Mouse (Mus musculus): ENCODE data around the gene Trp53i13. TPM values are rescaled to one million over a fixed set of nuclear protein-coding genes. Genes with fewer than 3 reads are reported as not detected.

The Trp53i13 gene
- polyA plus RNA-seq, 1 experiment from 2014 or later: 12.0 TPM

DNA sequence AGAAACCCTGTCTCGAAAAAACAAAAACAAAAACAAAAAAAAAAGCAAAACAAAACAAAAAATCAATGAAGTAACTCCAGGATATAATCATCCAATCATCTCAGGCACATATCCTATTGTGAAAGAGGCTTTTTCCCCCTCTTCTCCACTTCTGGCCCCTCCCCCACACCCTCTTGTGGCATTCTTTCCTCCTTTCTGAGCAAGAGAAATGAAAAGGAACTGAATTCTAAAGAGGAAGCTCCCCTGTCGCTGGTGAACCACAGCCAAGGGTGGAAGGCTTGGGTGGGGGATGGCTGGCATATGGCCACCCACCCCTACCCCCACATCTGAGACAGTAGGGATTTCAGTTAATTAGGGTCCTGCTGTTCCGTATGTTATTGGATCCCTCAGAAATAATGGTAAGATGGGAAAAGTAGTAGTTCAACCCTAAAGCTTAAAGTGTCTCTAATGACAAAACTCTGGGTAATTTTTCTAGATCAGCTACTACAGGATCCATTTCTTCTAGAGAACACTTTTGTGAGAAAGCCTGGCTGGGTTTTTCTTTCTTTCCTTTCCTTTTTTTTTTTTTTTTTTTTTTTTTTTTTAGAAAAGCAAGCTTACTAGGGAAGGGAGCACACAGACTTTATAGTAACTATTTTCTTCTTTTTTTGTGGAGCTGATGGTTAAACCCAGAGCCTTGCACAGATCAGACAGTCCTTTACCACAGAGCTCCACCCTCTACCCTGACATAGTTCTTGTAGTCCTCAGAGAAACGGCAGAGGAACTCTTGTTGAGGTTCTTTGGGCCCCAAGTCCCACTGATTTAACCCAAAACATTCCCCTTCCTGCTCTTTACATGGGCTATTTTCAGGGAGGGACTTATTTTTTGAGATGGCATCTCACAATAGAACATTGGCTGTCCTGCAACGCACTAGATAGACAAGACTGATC lies 5.1 kb upstream of the Trp53i13 start:
- no peaks in the 10 kb centered on the region for H3K9me3 ChIP-seq (ENCODE audit: control insufficient read depth, low read length)

DNA sequence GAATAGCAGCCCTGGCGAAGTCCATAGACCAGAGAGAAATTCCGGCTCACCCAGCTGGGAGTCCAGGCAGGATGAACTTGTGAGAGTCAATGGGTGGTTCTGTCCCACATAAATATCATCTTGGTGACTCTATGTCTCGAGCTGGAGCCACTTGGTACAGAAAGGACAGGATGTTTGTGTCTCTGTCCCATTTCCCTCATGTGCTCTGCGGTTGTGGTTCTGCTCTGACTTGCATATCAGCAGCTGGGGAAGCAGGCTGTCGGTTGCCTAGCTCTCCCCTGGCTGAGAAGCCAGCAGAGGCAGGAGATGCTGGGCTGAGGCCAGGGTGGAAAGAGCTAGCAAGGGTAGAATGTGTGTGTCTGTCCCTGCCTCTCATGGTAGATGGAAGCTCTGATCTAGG lies 3.3 kb upstream of the Trp53i13 start, which contains the start of gene Gm10392:
Gene Gm10392, minus strand, starts transcription at position 156 of the 400 bp plus-strand sequence.
- 79% methylated on average over 5 of the region's 5 CpGs for WGBS
- H3K4me3 ChIP-seq (replicated peaks; ENCODE audit: low read depth, low read length): no peak within 1 kb of the TSS
- H3K9me3 ChIP-seq (ENCODE audit: control insufficient read depth, low read length): no peaks in the 10 kb centered on the region

More for the DNA sequence above, 5.1 kb upstream of the Trp53i13 start:
- Histone ChIP-seq H3K4me1 (ENCODE audit: control insufficient read depth, insufficient read depth, low read length) (peaks cover 7% of the 10 kb centered on the region; the same call in 1 of the 2 replicates), H3K4me2 (ENCODE audit: low read length) (no peak overlapping the region), H3K36me3 (ENCODE audit: control insufficient read depth, insufficient read depth, low read length) (no peaks in the 10 kb centered on the region), H3K27ac (replicated peaks; ENCODE audit: low read depth, low read length) (no peak overlapping the region), H3K4me3 (replicated peaks; ENCODE audit: low read depth, low read length) (no peak overlapping the region), H3K27me3 (ENCODE audit: control insufficient read depth, insufficient read depth, low read length) (peaks cover 16% of the 10 kb centered on the region; the same call in 1 of the 2 replicates), H3K9ac (replicated peaks; ENCODE audit: low read length) (no peak overlapping the region)
- ATAC-seq (ENCODE audit: low FRiP score, low TSS enrichment) (no peak), DNase-seq (peak; percentile 48)
- WGBS: 47% methylated on average over 5 of the region's 5 CpGs

DNA sequence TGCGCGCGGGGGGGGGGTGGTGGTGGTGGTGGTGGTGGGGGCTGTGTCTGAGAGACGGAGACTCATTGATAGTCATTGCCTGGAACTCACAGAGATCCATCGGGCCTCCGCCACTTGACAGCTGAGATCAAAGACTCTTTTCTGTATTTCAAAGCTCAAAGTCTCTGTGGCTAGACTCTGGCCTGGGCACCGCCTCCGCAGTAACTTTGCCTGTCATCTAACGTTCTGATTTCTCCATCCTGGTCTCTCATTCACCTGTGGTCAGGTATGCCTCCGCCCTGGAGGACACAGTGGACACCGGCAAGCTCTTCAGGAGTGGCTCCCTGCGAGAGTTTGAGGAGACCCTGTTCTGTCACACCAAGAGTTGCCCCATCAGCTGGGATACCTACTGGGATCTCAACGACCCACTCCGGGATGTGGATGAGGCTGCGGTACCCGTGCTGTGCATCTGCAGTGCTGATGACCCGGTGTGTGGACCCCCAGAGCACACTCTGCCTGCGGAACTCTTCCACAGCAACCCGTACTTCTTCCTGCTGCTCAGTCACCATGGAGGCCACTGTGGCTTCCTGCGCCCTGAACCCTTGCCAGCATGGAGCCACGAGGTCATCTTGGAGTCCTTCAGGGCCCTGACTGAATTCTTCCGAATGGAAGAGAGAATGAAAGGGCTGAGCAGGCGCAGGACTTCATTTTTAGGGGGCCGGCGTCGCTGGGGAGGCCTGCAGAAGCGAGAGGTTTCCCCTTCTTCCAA lies 2.4 kb upstream of the Trp53i13 start:
- WGBS: 80% methylated on average over 27 of the region's 27 CpGs
- Histone ChIP-seq H3K9ac (replicated peaks; ENCODE audit: low read length) (no peak overlapping the region), H3K36me3 (ENCODE audit: control insufficient read depth, insufficient read depth, low read length) (no peaks in the 10 kb centered on the region), H3K27ac (replicated peaks; ENCODE audit: low read depth, low read length) (no peak overlapping the region), H3K4me3 (replicated peaks; ENCODE audit: low read depth, low read length) (no peak overlapping the region), H3K27me3 (ENCODE audit: control insufficient read depth, insufficient read depth, low read length) (peaks cover 32% of the 10 kb centered on the region; the same call in 1 of the 2 replicates), H3K9me3 (ENCODE audit: control insufficient read depth, low read length) (no peaks in the 10 kb centered on the region), H3K4me1 (ENCODE audit: control insufficient read depth, insufficient read depth, low read length) (peaks cover 24% of the 10 kb centered on the region), H3K4me2 (ENCODE audit: low read length) (no peak overlapping the region)
- no peak for DNase-seq
- no peak for ATAC-seq (ENCODE audit: low FRiP score, low TSS enrichment)

More for the DNA sequence above, 3.3 kb upstream of the Trp53i13 start, which contains the start of gene Gm10392:
- Histone ChIP-seq H3K9ac (replicated peaks; ENCODE audit: low read length) (no peak within 1 kb of the TSS), H3K36me3 (ENCODE audit: control insufficient read depth, insufficient read depth, low read length) (no peaks in the 10 kb centered on the region), H3K27ac (replicated peaks; ENCODE audit: low read depth, low read length) (no peak within 1 kb of the TSS), H3K4me1 (ENCODE audit: control insufficient read depth, insufficient read depth, low read length) (peaks cover 24% of the 10 kb centered on the region), H3K4me2 (ENCODE audit: low read length) (no peak within 1 kb of the TSS), H3K27me3 (ENCODE audit: control insufficient read depth, insufficient read depth, low read length) (peaks cover 25% of the 10 kb centered on the region; the same call in 1 of the 2 replicates)
- ATAC-seq (ENCODE audit: low FRiP score, low TSS enrichment) (no peak), DNase-seq (no peak)

DNA sequence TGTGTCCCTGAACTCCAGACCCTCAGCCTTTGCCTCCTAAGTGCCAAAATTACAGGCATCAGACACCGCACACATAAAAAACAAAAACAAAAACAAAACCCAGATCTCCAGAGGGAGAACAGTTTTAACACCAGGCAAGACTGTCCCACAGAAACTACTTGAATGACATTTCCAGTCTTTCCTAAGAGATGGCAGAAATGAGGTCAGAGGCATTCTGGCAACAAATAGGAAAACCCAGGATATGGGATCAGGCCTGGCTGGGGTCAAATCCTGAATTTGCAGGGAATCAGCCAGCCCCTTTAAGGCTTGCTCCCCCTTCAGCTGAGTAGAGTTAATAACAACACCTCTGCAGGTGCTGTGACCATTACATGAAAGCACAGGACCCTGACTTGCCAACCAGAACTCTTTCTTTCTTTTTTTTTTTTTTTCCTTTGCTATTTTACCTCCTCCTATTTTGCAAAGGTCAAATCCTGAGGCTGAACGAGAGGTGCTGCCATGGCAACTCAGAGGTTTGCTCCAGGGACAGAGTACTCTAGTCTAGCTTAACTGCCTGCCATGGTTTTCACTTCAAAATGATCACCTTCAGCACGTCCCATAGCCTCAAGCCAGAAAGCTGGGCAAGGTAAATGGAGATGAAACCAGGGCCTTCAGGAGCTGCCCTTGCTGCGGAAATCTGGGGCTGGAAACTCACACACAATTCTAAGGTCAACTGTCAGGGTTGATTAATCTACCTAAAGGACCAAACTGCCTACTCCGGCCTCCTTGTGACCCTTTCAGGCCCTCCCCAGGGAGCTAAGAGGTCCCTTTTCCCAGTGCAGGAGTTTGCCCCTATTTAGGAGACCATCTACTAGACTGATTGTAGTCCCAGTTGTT lies 1.0 kb upstream of the Trp53i13 start:
- H3K27me3 ChIP-seq (ENCODE audit: control insufficient read depth, insufficient read depth, low read length): peaks cover 36% of the 10 kb centered on the region
- ATAC-seq (ENCODE audit: low FRiP score, low TSS enrichment) (no peak), DNase-seq (peak; percentile 25)
- 49% methylated on average over 5 of the region's 5 CpGs for WGBS
- no peak overlapping the region for H3K27ac ChIP-seq (replicated peaks; ENCODE audit: low read depth, low read length)
- peaks cover 30% of the 10 kb centered on the region for H3K4me1 ChIP-seq (ENCODE audit: control insufficient read depth, insufficient read depth, low read length)
- H3K4me2 ChIP-seq (ENCODE audit: low read length): 0 out of 2 replicates have a peak overlapping the region, but pooled peaks have one; percentile 98
- no peak overlapping the region for H3K9ac ChIP-seq (replicated peaks; ENCODE audit: low read length)
- H3K36me3 ChIP-seq (ENCODE audit: control insufficient read depth, insufficient read depth, low read length): no peaks in the 10 kb centered on the region
- no peaks in the 10 kb centered on the region for H3K9me3 ChIP-seq (ENCODE audit: control insufficient read depth, low read length)
- H3K4me3 ChIP-seq (replicated peaks; ENCODE audit: low read depth, low read length): no peak overlapping the region

DNA sequence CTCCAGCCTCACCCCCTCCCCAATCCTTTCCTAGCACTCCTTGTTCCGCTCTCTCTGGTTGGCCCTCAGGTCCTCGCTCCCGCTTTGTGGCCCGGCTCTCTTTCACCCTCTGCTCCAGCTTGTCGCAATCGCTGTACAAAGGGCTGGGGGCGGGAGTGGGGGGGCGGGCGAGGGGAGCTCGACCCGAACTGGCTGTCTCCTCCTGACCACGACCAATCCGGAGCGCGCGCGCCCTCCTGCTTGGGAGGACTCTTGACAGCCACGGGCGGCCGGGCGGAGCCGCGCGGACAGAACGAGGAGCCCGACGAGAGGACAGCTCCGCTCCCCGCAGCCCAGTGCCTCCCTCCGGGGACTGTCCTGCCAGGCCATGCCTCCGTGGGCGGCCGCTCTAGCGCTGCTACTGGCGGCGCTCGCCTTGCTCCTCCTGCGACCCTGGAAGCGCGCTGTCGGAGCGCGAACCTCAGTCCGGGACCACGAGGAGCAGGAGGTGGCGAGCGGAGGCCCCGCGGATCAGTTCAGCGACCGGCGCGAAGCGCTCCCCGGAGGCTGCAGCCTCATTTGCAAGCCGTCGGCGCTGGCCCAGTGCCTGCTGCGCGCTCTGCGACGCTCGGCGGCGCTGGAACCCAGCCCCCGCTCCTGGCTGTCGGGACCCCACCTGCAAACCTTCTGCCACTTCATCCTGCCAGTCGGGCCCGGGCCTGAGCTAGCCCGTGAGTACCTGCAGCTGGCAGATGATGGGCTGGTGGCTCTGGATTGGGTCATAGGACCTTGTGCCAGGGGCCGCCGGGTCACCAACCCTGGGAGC lies 746 bp downstream of the Trp53i13 start, which contains the start of gene Abhd15:
Gene Abhd15, plus strand, starts transcription at position 290 of the 805 bp plus-strand sequence.
- Histone ChIP-seq H3K27me3 (ENCODE audit: control insufficient read depth, insufficient read depth, low read length) (peaks cover 36% of the 10 kb centered on the region), H3K27ac (replicated peaks; ENCODE audit: low read depth, low read length) (0 out of 2 replicates have a peak within 1 kb of the TSS, but pooled peaks have one; percentile 41), H3K9me3 (ENCODE audit: control insufficient read depth, low read length) (no peaks in the 10 kb centered on the region), H3K9ac (replicated peaks; ENCODE audit: low read length) (peak within 1 kb of the TSS; percentile 46), H3K4me3 (replicated peaks; ENCODE audit: low read depth, low read length) (peak within 1 kb of the TSS; percentile 58), H3K4me2 (ENCODE audit: low read length) (peak within 1 kb of the TSS; percentile 98), H3K36me3 (ENCODE audit: control insufficient read depth, insufficient read depth, low read length) (no peaks in the 10 kb centered on the region), H3K4me1 (ENCODE audit: control insufficient read depth, insufficient read depth, low read length) (peaks cover 30% of the 10 kb centered on the region)
- ATAC-seq (ENCODE audit: low FRiP score, low TSS enrichment) (peak; percentile 44; the same call in 1 of the 2 replicates), DNase-seq (peak; percentile 79)
- WGBS: under 1% methylated on average over 62 of the region's 72 CpGs

DNA sequence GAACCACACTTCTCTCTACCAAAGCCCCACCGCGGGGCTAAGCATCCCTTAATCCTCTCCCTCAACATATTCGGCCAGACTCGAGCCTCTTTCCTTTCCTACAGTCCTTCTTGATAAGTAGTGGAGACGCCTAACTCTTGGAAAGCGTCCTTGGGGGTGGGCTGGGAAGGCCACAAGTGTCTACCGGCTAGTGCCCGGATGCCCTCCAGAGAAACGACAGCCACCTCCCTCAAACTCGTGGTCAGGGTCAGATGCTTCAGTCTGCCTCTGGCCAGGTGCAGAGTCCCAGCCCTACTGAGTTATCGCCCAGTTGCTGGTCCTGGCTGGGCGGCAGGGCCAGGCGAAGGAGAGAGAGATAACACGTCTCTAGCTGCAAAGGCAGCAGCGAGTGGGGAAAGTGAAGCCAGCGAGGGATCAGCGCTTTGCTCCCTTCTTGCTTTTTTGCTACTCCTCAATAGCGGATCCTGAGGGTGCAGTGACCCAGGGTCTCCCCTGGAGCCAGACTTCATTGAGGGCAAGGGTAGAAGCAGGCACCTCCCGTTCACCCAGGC lies 1.4 kb downstream of the Trp53i13 start:
- ATAC-seq (ENCODE audit: low FRiP score, low TSS enrichment): no peak; the same call in 1 of the 2 replicates
- Histone ChIP-seq H3K4me2 (ENCODE audit: low read length) (peak overlapping the region; percentile 98), H3K4me1 (ENCODE audit: control insufficient read depth, insufficient read depth, low read length) (peaks cover 30% of the 10 kb centered on the region), H3K9me3 (ENCODE audit: control insufficient read depth, low read length) (no peaks in the 10 kb centered on the region), H3K27ac (replicated peaks; ENCODE audit: low read depth, low read length) (no peak overlapping the region), H3K36me3 (ENCODE audit: control insufficient read depth, insufficient read depth, low read length) (no peaks in the 10 kb centered on the region), H3K27me3 (ENCODE audit: control insufficient read depth, insufficient read depth, low read length) (peaks cover 36% of the 10 kb centered on the region), H3K9ac (replicated peaks; ENCODE audit: low read length) (peak overlapping the region; percentile 46), H3K4me3 (replicated peaks; ENCODE audit: low read depth, low read length) (peak overlapping the region; percentile 58)
- no peak for DNase-seq
- WGBS: 9% methylated on average over 19 of the region's 19 CpGs

DNA sequence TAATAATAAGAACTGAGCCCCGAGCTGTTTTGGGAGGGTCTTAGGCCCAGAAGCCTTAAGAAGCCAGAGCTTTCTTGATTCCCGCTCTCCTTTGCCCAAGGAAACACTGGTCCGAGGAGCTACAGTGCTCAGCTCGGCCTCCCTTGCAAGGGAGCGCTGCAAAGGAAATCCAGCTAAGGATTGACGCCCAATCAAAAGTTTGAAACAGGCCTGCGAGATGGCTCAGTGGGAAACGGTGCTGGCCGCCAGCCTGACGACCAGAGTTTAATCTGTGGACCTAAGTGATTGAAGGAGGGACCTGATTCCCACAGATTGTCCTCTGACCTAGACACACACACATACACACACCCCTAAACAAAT lies 2.0 kb downstream of the Trp53i13 start:
- Histone ChIP-seq H3K4me1 (ENCODE audit: control insufficient read depth, insufficient read depth, low read length) (peaks cover 30% of the 10 kb centered on the region), H3K27ac (replicated peaks; ENCODE audit: low read depth, low read length) (no peak overlapping the region), H3K36me3 (ENCODE audit: control insufficient read depth, insufficient read depth, low read length) (no peaks in the 10 kb centered on the region), H3K9me3 (ENCODE audit: control insufficient read depth, low read length) (no peaks in the 10 kb centered on the region), H3K27me3 (ENCODE audit: control insufficient read depth, insufficient read depth, low read length) (peaks cover 36% of the 10 kb centered on the region), H3K4me2 (ENCODE audit: low read length) (peak overlapping the region; percentile 98), H3K4me3 (replicated peaks; ENCODE audit: low read depth, low read length) (peak overlapping the region; percentile 58), H3K9ac (replicated peaks; ENCODE audit: low read length) (no peak overlapping the region)
- DNase-seq (peak; percentile 25), ATAC-seq (ENCODE audit: low FRiP score, low TSS enrichment) (no peak)
- 6% methylated on average over 10 of the region's 10 CpGs for WGBS

All from midbrain, embryonic 14.5 days (tissue).